Mouse (Mus musculus) CH12.LX (cell line): Measurements from ENCODE around the gene Bcdin3d. TPM values are rescaled to one million over a fixed set of nuclear protein-coding genes. Genes with fewer than 3 reads are reported as not detected.

Experiments
- DNase-seq: peaks from one replicate; pipeline ENCODE4 v3.0.0-alpha.2; 2013; ENCODE audit errors: extremely low read depth
- H3K27ac ChIP-seq: 2 replicates; pipeline ENCODE4 v1.5.1; 2012; ENCODE audit warnings: low read depth, mild to moderate bottlenecking, control low read depth, moderate library complexity; ENCODE audit not compliant: insufficient read depth
- H3K27me3 ChIP-seq: replicated peaks from 2 replicates; pipeline ENCODE3; 2012; ENCODE audit warnings: inconsistent platforms
- H3K36me3 ChIP-seq, 2 experiments: replicated peaks in 1 of 2; 2 replicates each; pipeline versions ENCODE3 to v1.6.1; 2012; ENCODE audit warnings: inconsistent platforms in 1 of 2, low read length in 1 of 2, mild to moderate bottlenecking in 1 of 2, mixed read lengths in 1 of 2, moderate library complexity in 1 of 2; ENCODE audit not compliant: control insufficient read depth in 1 of 2, insufficient read depth in 1 of 2
- H3K4me1 ChIP-seq, 2 experiments: 2 replicates each; pipeline ENCODE4 v1.6.1; 2012; ENCODE audit warnings: inconsistent platforms in 1 of 2, moderate library complexity in 1 of 2; ENCODE audit not compliant: insufficient read depth in 2 of 2, control insufficient read depth in 1 of 2
- H3K4me2 ChIP-seq: 2 replicates; pipeline ENCODE4 v1.6.1; 2012; ENCODE audit warnings: low read depth, mild to moderate bottlenecking, control low read depth; ENCODE audit not compliant: poor library complexity, insufficient read depth, severe bottlenecking
- H3K4me3 ChIP-seq, 3 experiments: fragments of 150-350 bp in 1 of 3; sonication (generic) in 1 of 3; replicated peaks in 1 of 3; 2 replicates each; pipeline versions ENCODE3 to v1.5.1; 2011 to 2012; ENCODE audit warnings: low read depth in 2 of 3, low read length in 2 of 3, mild to moderate bottlenecking in 2 of 3, moderate library complexity in 2 of 3, control low read depth in 1 of 3, improper control_type of control experiment in 1 of 3, inconsistent platforms in 1 of 3, mixed read lengths in 1 of 3; ENCODE audit not compliant: poor library complexity in 1 of 3
- H3K79me2 ChIP-seq: replicated peaks from 2 replicates; pipeline ENCODE4 v1.6.1; 2012; ENCODE audit warnings: mild to moderate bottlenecking, moderate library complexity; ENCODE audit not compliant: control insufficient read depth, poor library complexity, insufficient read depth, severe bottlenecking; ENCODE audit errors: extremely low read depth
- H3K9ac ChIP-seq: 2 replicates; pipeline ENCODE4 v1.6.1; 2012; ENCODE audit warnings: low read depth, mild to moderate bottlenecking, control low read depth, moderate library complexity; ENCODE audit not compliant: insufficient read depth
- H3K9me3 ChIP-seq: replicated peaks from 2 replicates; pipeline ENCODE3; 2012; ENCODE audit warnings: low read length, inconsistent platforms, mixed read lengths
- BHLHE40 ChIP-seq: IDR thresholded peaks from 2 replicates; pipeline ENCODE4 v1.6.1; 2011; ENCODE audit warnings: mild to moderate bottlenecking, low read depth, low read length, improper control_type of control experiment
- CHD1 ChIP-seq: IDR thresholded peaks from 2 replicates; pipeline ENCODE4 v1.6.1; 2012; ENCODE audit warnings: low read depth, low read length, improper control_type of control experiment, inconsistent platforms
- CHD2 ChIP-seq: IDR thresholded peaks from 2 replicates; pipeline ENCODE4 v1.6.1; 2011; ENCODE audit warnings: low read length, improper control_type of control experiment
- E2F4 ChIP-seq: IDR thresholded peaks from 2 replicates; pipeline ENCODE4 v1.6.1; 2011; ENCODE audit warnings: low read depth, low read length, improper control_type of control experiment; ENCODE audit not compliant: insufficient replicate concordance
- EP300 ChIP-seq: IDR thresholded peaks from 2 replicates; pipeline ENCODE4 v1.6.1; 2011; ENCODE audit warnings: low read length, improper control_type of control experiment
- ETS1 ChIP-seq: conservative IDR thresholded peaks from 2 replicates; pipeline ENCODE4 v1.6.1; 2012; ENCODE audit warnings: low read depth, mild to moderate bottlenecking, inconsistent platforms, low read length, improper control_type of control experiment, moderate library complexity
- GABPA ChIP-seq: IDR thresholded peaks from 2 replicates; pipeline ENCODE4 v1.6.1; 2012; ENCODE audit warnings: low read depth, low read length, improper control_type of control experiment, inconsistent platforms; ENCODE audit not compliant: insufficient replicate concordance
- IRF4 ChIP-seq: IDR thresholded peaks from 2 replicates; pipeline ENCODE4 v1.6.1; 2014; ENCODE audit warnings: low read depth, mild to moderate bottlenecking, inconsistent platforms, low read length, improper control_type of control experiment
- KAT2A ChIP-seq: IDR thresholded peaks from 2 replicates; pipeline ENCODE4 v1.6.1; 2012; ENCODE audit warnings: low read length, improper control_type of control experiment, inconsistent platforms; ENCODE audit not compliant: insufficient replicate concordance
- MAX ChIP-seq: IDR thresholded peaks from 2 replicates; pipeline ENCODE4 v1.6.1; 2011; ENCODE audit warnings: low read length, improper control_type of control experiment
- NRF1 ChIP-seq: IDR thresholded peaks from 2 replicates; pipeline ENCODE4 v1.6.1; 2014; ENCODE audit warnings: low read depth, mild to moderate bottlenecking, inconsistent platforms, low read length, improper control_type of control experiment, moderate library complexity
- PAX5 ChIP-seq: IDR thresholded peaks from 2 replicates; pipeline ENCODE4 v1.6.1; 2012; ENCODE audit warnings: low read length, inconsistent platforms, mixed read lengths
- POLR2AphosphoS2 ChIP-seq: IDR thresholded peaks from 2 replicates; pipeline ENCODE4 v1.6.1; 2011; ENCODE audit warnings: low read depth, low read length, improper control_type of control experiment
- TBP ChIP-seq: conservative IDR thresholded peaks from 2 replicates; pipeline ENCODE4 v1.6.1; 2011; ENCODE audit warnings: low read depth, low read length, improper control_type of control experiment
- ZKSCAN1 ChIP-seq: IDR thresholded peaks from 2 replicates; pipeline ENCODE4 v1.6.1; 2012; ENCODE audit warnings: low read depth, inconsistent platforms, low read length, improper control_type of control experiment, borderline replicate concordance
- ZMIZ1 ChIP-seq: IDR thresholded peaks from 2 replicates; pipeline ENCODE4 v1.6.1; 2012; ENCODE audit warnings: low read depth, mild to moderate bottlenecking, inconsistent platforms, low read length, improper control_type of control experiment
- ZNF384 ChIP-seq: IDR thresholded peaks from 2 replicates; pipeline ENCODE4 v1.6.1; 2012; ENCODE audit warnings: low read depth, low read length, improper control_type of control experiment, inconsistent platforms
- dilution Hi-C: fragments of 300-500 bp; cut with MboI; formaldehyde crosslinking; loops from 2 replicates; pipeline ENCODE4 v1.14.3; 2020; ENCODE audit warnings: low sequenced_read_pairs; ENCODE audit not compliant: extremely low pct_unique_long_range_greater_than_20kb, extremely low pct_ligation_motif_present
- in situ Hi-C: fragments of 300-500 bp; cut with MboI; formaldehyde crosslinking; loops from 3 replicates; pipeline ENCODE4 v1.14.3; 2019; ENCODE audit warnings: low sequenced_read_pairs, low pct_ligation_motif_present, low pct_unique_long_range_greater_than_20kb, mixed read lengths
- polyA plus RNA-seq: library from polyadenylated mRNA; unstranded; fragments of >175 nt; gene quantifications from 2 replicates; pipeline ENCODE4 v1.2.1, GENCODE M21; 2012; ENCODE audit warnings: low read depth; ENCODE audit not compliant: insufficient read length
- total RNA-seq, 2 experiments: library from RNA; depleted of rRNA; stranded (reverse); fragments of 300-350 nt in 1 of 2; fragments of >200 nt in 1 of 2; gene quantifications; 2 replicates each; pipeline ENCODE4 v1.2.3; 2012 to 2014

The Bcdin3d gene
- total and polyA plus RNA-seq, 3 experiments = 13.8 to 15.3 (median 14.2) TPM

GRCm38 (mm10) chr15:99431967-99432366 is 42.6 kb downstream of the Bcdin3d start:
- peaks cover 6 to 31% of the 10 kb centered on the region in 2 experiments; a peak in 3 of 4 replicates for H3K4me1 ChIP-seq
- no peak overlapping the region for H3K4me2 ChIP-seq
- dilution Hi-C loops (no loop called here), in situ Hi-C loops (no loop called here)
- no peak for DNase-seq
- no peaks in the 10 kb centered on the region for H3K27me3 ChIP-seq
- TF ChIP-seq CHD1 = no peak
- no peak for TF ChIP-seq POLR2AphosphoS2
- no peak for TF ChIP-seq TBP
- no peak for TF ChIP-seq ZMIZ1
- no peak for TF ChIP-seq MAX
- H3K36me3 ChIP-seq = peaks cover 4 to 61% of the 10 kb centered on the region in 2 experiments
- H3K4me3 ChIP-seq = no peak overlapping the region
- H3K9me3 ChIP-seq = no peaks in the 10 kb centered on the region
- no peak overlapping the region for H3K9ac ChIP-seq
- H3K79me2 ChIP-seq = no peaks in the 10 kb centered on the region
- no peak overlapping the region for H3K27ac ChIP-seq

- in situ Hi-C loops (no loop called here), dilution Hi-C loops (no loop called here)
- no peak for DNase-seq
These were observed 43.0 kb downstream of the Bcdin3d start for GRCm38 (mm10) chr15:99431504-99431903.

GRCm38 (mm10) chr15:99431063-99431462 is 43.5 kb downstream of the Bcdin3d start:
- peaks cover 4 to 66% of the 10 kb centered on the region in 2 experiments for H3K36me3 ChIP-seq
- in situ Hi-C loops = no loop called here

More at GRCm38 (mm10) chr15:99431504-99431903, 43.0 kb downstream of the Bcdin3d start:
- Histone ChIP-seq H3K27me3 (no peaks in the 10 kb centered on the region), H3K36me3 (peaks cover 4 to 63% of the 10 kb centered on the region in 2 experiments), H3K4me3 (no peak overlapping the region), H3K9ac (no peak overlapping the region), H3K9me3 (no peaks in the 10 kb centered on the region), H3K4me2 (no peak overlapping the region), H3K27ac (no peak overlapping the region), H3K4me1 (peaks cover 6 to 31% of the 10 kb centered on the region in 2 experiments; a peak in 3 of 4 replicates), H3K79me2 (no peaks in the 10 kb centered on the region)
- TF ChIP-seq EP300 (0 out of 2 replicates have a peak, but pooled peaks have one; percentile 9), E2F4 (no peak), NRF1 (no peak)

More at GRCm38 (mm10) chr15:99431063-99431462, 43.5 kb downstream of the Bcdin3d start:
- DNase-seq = no peak
- H3K27ac ChIP-seq = no peak overlapping the region
- dilution Hi-C loops = no loop called here
- no peak overlapping the region for H3K9ac ChIP-seq
- no peaks in the 10 kb centered on the region for H3K9me3 ChIP-seq
- no peak for TF ChIP-seq IRF4
- no peak for TF ChIP-seq GABPA
- no peak for TF ChIP-seq KAT2A
- TF ChIP-seq ZKSCAN1 = no peak
- no peak for TF ChIP-seq BHLHE40
- TF ChIP-seq PAX5 = no peak
- TF ChIP-seq ETS1 = no peak
- no peak for TF ChIP-seq CHD1
- no peak for TF ChIP-seq POLR2AphosphoS2
- TF ChIP-seq E2F4 = no peak
- no peak for TF ChIP-seq EP300
- no peak for TF ChIP-seq CHD2
- no peak for TF ChIP-seq ZNF384
- TF ChIP-seq, all 38 proteins: peak for 0
- no peak overlapping the region for H3K4me3 ChIP-seq
- peaks cover 6 to 31% of the 10 kb centered on the region in 2 experiments; a peak in 3 of 4 replicates for H3K4me1 ChIP-seq
- H3K79me2 ChIP-seq = no peaks in the 10 kb centered on the region
- no peaks in the 10 kb centered on the region for H3K27me3 ChIP-seq
- no peak overlapping the region for H3K4me2 ChIP-seq
